Mouse (Mus musculus): ENCODE results near the gene Krt17. TPM values are rescaled to one million over a fixed set of nuclear protein-coding genes. Genes with fewer than 3 reads are reported as not detected.

Gene Krt17
- polyA plus RNA-seq, 1 experiment from 2014 or later = not detected

DNA sequence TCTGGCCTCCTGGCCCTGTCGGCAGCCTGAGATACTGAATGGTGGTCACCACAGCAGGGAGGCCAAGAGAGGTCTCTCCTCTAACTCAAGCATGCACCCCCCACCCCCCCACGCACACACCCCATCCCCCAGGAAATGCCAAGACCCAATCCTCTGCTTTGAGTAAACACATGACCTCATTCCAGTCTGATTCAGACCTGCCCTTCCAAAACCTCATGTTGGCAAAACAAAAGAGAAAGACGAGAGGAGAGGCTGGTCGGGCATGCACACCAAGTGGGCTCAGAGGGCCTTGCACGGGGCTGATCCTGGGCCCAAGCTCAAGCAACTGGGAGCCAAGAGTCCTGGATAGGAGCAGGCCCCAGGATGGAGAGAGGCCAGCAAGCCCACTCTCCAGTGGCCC, 29.4 kb upstream of the Krt17 start:
- no peaks in the 10 kb centered on the region for H3K9me3 ChIP-seq (ENCODE audit: control insufficient read depth, low read length)
- no peaks in the 10 kb centered on the region for H3K27me3 ChIP-seq (ENCODE audit: control insufficient read depth, insufficient read depth, low read length)
- H3K36me3 ChIP-seq (ENCODE audit: control insufficient read depth, insufficient read depth, low read length) = no peaks in the 10 kb centered on the region
- no peak overlapping the region for H3K4me3 ChIP-seq (ENCODE audit: low read depth, low read length)
- H3K27ac ChIP-seq (ENCODE audit: low read depth, low read length) = no peak overlapping the region
- DNase-seq (ENCODE audit: low spot score, missing footprints) = no peak
- no peak overlapping the region for H3K4me2 ChIP-seq
- H3K4me1 ChIP-seq (ENCODE audit: control insufficient read depth, insufficient read depth, low read length) = no peaks in the 10 kb centered on the region
- no peak for ATAC-seq (ENCODE audit: low FRiP score)
- H3K9ac ChIP-seq (ENCODE audit: low read length) = no peak overlapping the region
- 43% methylated on average over 5 of the region's 5 CpGs for WGBS

DNA sequence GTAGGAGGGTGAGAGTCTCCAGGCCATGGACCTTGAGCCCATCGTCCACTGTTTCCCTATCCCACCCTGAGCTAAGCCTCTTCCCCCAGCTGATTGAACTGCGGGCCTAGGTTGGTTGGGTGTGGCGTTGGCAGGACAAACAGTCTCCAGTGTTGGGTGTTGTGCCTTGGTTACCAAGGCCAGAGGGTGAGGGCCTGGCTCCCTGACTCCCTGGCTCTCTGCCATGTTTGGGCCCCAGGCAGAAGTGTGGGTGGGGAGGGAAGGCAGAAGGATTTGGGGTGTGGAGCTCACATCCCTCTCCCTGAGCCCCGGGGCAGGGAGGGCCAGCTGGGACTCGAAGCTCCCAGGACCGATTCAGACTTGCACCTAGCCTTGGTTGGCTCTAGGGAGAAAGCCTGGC, 28.1 kb upstream of the Krt17 start:
- H3K4me2 ChIP-seq = no peak overlapping the region
- 91% methylated on average over 6 of the region's 6 CpGs for WGBS
- H3K4me3 ChIP-seq (ENCODE audit: low read depth, low read length) = no peak overlapping the region
- H3K4me1 ChIP-seq (ENCODE audit: control insufficient read depth, insufficient read depth, low read length) = no peaks in the 10 kb centered on the region
- DNase-seq (ENCODE audit: low spot score, missing footprints) (no peak), ATAC-seq (ENCODE audit: low FRiP score) (no peak)
- no peaks in the 10 kb centered on the region for H3K36me3 ChIP-seq (ENCODE audit: control insufficient read depth, insufficient read depth, low read length)
- H3K27ac ChIP-seq (ENCODE audit: low read depth, low read length) = no peak overlapping the region
- no peaks in the 10 kb centered on the region for H3K27me3 ChIP-seq (ENCODE audit: control insufficient read depth, insufficient read depth, low read length)
- H3K9ac ChIP-seq (ENCODE audit: low read length) = no peak overlapping the region
- H3K9me3 ChIP-seq (ENCODE audit: control insufficient read depth, low read length) = no peaks in the 10 kb centered on the region

DNA sequence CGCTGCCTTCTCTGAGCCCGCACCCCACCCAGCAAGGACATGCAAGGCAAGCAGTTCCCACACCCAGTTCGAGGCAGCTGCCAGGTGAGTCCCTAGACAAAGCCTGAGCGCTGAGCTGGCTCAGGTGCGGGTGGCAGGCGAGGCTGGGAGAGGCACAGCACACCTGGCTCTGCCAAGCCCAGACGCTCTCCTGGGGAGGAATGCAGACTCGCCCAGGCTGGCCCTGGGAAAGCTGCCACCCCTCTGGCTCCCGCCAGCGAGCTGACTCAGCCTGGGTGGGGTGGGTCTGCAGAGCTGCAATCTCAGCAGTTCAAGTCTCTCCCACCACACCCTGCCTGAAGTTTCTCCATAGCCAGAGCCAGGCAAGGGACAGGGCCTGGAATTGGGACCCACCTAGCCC, 26.2 kb upstream of the Krt17 start:
- Histone ChIP-seq H3K4me1 (ENCODE audit: control insufficient read depth, insufficient read depth, low read length) (no peaks in the 10 kb centered on the region), H3K9me3 (ENCODE audit: control insufficient read depth, low read length) (no peaks in the 10 kb centered on the region), H3K9ac (ENCODE audit: low read length) (no peak overlapping the region), H3K36me3 (ENCODE audit: control insufficient read depth, insufficient read depth, low read length) (no peaks in the 10 kb centered on the region), H3K4me2 (no peak overlapping the region), H3K27me3 (ENCODE audit: control insufficient read depth, insufficient read depth, low read length) (no peaks in the 10 kb centered on the region), H3K27ac (ENCODE audit: low read depth, low read length) (no peak overlapping the region), H3K4me3 (ENCODE audit: low read depth, low read length) (no peak overlapping the region)
- ATAC-seq (ENCODE audit: low FRiP score) = no peak
- WGBS = 33% methylated on average over 10 of the region's 10 CpGs
- no peak for DNase-seq (ENCODE audit: low spot score, missing footprints)

DNA sequence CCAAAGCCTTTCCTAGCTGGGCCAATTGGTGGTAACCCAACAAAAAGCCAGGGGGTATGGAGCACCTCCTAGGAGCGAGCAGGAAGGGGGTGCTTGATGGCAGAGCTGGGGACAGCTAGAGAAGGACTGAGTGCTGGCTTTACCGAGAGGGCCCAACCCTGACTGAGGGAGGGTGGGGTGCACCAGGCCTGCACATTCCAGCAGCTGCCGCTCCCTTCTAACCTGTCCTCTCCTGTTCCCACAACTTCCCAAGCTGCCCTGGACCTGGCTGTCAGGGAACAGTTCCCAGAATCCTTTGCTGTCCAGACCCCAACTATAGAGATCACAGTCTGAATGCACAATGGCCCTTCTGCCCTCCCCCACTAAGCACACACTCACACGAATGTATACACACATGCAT, 24.2 kb upstream of the Krt17 start:
- H3K9ac ChIP-seq (ENCODE audit: low read length) = no peak overlapping the region
- H3K4me2 ChIP-seq = no peak overlapping the region
- WGBS = 86% methylated on average over 4 of the region's 4 CpGs
- H3K4me3 ChIP-seq (ENCODE audit: low read depth, low read length) = no peak overlapping the region
- no peak for ATAC-seq (ENCODE audit: low FRiP score)
- H3K27me3 ChIP-seq (ENCODE audit: control insufficient read depth, insufficient read depth, low read length) = no peaks in the 10 kb centered on the region
- no peak overlapping the region for H3K27ac ChIP-seq (ENCODE audit: low read depth, low read length)
- H3K4me1 ChIP-seq (ENCODE audit: control insufficient read depth, insufficient read depth, low read length) = no peaks in the 10 kb centered on the region
- H3K36me3 ChIP-seq (ENCODE audit: control insufficient read depth, insufficient read depth, low read length) = no peaks in the 10 kb centered on the region
- no peaks in the 10 kb centered on the region for H3K9me3 ChIP-seq (ENCODE audit: control insufficient read depth, low read length)
- no peak for DNase-seq (ENCODE audit: low spot score, missing footprints)

DNA sequence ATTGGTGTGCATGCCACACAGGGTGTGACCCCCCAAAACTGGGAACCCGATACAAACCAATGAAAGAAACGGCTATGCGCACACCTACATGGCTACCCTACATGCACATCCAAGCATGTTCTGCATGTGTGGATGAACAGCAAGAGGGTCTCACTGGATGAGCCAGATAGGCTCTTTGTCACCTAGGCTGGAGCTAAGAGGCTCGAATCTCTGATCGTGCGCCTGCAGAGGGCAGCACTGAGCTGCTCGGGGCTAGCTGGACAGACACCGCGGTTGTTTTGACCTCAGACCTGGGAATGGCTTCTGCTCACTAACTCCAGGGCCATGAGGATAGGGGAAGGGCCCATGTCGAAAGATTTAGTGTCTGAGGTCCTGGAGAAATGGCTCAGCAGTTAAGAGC, 21.7 kb upstream of the Krt17 start:
- WGBS = 25% methylated on average over 10 of the region's 10 CpGs
- no peaks in the 10 kb centered on the region for H3K4me1 ChIP-seq (ENCODE audit: control insufficient read depth, insufficient read depth, low read length)
- no peaks in the 10 kb centered on the region for H3K27me3 ChIP-seq (ENCODE audit: control insufficient read depth, insufficient read depth, low read length)
- H3K27ac ChIP-seq (ENCODE audit: low read depth, low read length) = no peak overlapping the region
- no peak overlapping the region for H3K9ac ChIP-seq (ENCODE audit: low read length)
- DNase-seq (ENCODE audit: low spot score, missing footprints) = peak; percentile 98
- H3K4me3 ChIP-seq (ENCODE audit: low read depth, low read length) = no peak overlapping the region
- no peaks in the 10 kb centered on the region for H3K36me3 ChIP-seq (ENCODE audit: control insufficient read depth, insufficient read depth, low read length)
- H3K9me3 ChIP-seq (ENCODE audit: control insufficient read depth, low read length) = no peaks in the 10 kb centered on the region
- ATAC-seq (ENCODE audit: low FRiP score) = peak; percentile 61
- no peak overlapping the region for H3K4me2 ChIP-seq

DNA sequence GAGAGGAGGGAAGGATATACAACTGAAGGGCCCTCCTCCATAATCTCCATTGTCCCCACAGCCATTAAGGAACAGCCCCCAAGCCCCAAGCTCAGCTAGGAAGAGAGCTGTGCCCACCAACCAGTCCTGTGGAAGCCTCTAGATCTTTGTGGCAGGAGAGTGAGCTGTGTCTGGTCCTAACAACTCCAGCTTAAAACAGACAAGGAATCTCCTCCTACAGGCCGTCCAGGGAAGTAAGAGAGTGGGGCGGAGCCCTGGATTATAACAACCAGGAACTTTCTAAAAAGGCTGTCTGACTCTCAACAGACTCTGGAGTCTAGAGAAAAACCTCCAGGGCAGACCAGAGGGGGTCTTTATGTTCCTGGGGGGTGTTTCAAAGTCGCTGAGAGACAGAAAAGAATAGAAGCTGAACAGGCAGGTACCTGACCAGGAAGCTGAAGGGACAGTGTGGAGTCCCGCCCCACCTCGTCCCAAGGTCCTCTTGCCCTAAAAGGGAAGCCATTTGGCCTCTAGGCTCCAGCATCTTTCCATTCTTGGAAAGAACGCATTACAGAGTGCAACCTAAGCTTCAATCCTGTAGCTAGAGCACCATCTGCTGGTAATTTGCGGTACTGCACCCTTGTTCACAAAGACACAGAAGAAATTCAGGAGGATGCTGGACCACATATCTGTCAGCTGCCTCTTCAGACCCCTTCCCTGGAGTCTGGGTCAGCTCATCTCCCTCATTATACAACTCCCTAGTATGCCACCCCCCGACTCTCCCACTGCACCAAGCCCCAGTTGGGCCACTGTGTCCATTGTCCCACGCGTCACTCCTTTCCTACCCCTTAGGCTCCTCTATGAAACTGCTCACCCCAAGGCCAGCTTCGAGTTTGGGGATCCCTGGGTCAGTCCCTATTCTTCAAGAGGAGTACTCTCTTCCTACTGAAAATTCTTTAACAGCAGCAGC, 21.0 kb upstream of the Krt17 start:
- no peak overlapping the region for H3K4me2 ChIP-seq
- no peaks in the 10 kb centered on the region for H3K27me3 ChIP-seq (ENCODE audit: control insufficient read depth, insufficient read depth, low read length)
- ATAC-seq (ENCODE audit: low FRiP score) (peak; percentile 58), DNase-seq (ENCODE audit: low spot score, missing footprints) (peak; percentile 100)
- no peaks in the 10 kb centered on the region for H3K9me3 ChIP-seq (ENCODE audit: control insufficient read depth, low read length)
- H3K4me3 ChIP-seq (ENCODE audit: low read depth, low read length) = no peak overlapping the region
- no peaks in the 10 kb centered on the region for H3K4me1 ChIP-seq (ENCODE audit: control insufficient read depth, insufficient read depth, low read length)
- no peak overlapping the region for H3K9ac ChIP-seq (ENCODE audit: low read length)
- 21% methylated on average over 11 of the region's 11 CpGs for WGBS
- no peak overlapping the region for H3K27ac ChIP-seq (ENCODE audit: low read depth, low read length)
- H3K36me3 ChIP-seq (ENCODE audit: control insufficient read depth, insufficient read depth, low read length) = no peaks in the 10 kb centered on the region

DNA sequence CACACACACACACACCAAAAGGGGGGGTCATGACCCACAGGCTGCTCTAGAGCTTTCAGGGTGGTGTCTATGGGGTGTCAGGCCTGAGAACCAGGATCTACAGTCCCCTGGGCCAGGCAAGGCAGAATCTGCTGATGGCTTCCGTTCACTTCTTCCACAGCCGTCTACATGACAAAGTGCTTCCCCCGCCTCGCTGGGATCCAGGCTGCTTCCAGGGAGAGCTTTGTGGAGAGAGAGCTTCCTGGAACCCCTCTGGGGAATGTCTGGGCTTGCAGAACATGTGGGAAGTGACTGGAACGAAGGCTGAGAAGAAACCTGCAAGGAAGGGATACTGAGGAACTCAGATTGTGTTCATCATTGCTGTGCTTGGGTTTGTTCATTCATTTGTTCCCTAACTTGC, 17.9 kb upstream of the Krt17 start:
- Histone ChIP-seq H3K9me3 (ENCODE audit: control insufficient read depth, low read length) (no peaks in the 10 kb centered on the region), H3K27ac (ENCODE audit: low read depth, low read length) (no peak overlapping the region), H3K4me2 (no peak overlapping the region), H3K36me3 (ENCODE audit: control insufficient read depth, insufficient read depth, low read length) (no peaks in the 10 kb centered on the region), H3K4me1 (ENCODE audit: control insufficient read depth, insufficient read depth, low read length) (no peaks in the 10 kb centered on the region), H3K4me3 (ENCODE audit: low read depth, low read length) (no peak overlapping the region), H3K27me3 (ENCODE audit: control insufficient read depth, insufficient read depth, low read length) (no peaks in the 10 kb centered on the region), H3K9ac (ENCODE audit: low read length) (no peak overlapping the region)
- DNase-seq (ENCODE audit: low spot score, missing footprints) = no peak
- ATAC-seq (ENCODE audit: low FRiP score) = no peak
- 74% methylated on average over 5 of the region's 5 CpGs for WGBS

DNA sequence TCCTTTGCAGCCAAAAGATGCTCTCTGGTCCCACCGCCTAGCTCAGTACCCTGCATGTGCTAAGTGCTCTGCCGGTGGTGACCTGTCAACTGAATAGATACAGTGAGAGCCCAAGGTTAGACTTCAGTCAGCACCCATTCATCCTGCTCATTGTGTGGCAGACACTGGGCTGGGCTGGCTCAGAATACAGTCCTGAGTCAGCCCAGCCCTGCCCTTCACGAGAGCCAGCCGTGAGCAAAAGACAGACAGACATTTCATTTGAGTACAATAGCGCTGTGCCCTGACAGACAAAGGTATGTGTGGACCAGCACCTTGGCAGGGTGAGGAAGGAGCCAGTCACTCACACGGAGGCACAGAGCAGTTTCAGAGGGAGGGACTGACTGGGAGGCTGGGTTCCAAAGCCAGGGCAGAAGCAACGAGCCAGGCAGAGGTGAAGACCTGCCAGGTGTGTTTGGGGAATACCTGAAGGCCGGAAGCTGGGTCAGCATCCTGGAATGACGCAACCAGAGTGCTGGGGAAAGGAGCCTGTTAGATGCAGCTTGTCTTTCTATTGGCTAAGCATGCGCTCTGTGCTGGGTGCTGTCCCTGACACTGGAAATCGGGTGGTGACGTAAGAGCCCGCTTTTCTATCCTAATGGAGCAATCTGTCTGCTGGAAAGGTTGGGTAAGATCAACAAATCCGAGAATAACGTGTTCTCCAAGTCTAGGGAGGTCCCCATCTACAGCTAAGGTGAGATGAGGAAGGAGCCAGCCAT, 17.1 kb upstream of the Krt17 start:
- 74% methylated on average over 15 of the region's 15 CpGs for WGBS
- DNase-seq (ENCODE audit: low spot score, missing footprints) = no peak
- no peak overlapping the region for H3K27ac ChIP-seq (ENCODE audit: low read depth, low read length)
- H3K9me3 ChIP-seq (ENCODE audit: control insufficient read depth, low read length) = no peaks in the 10 kb centered on the region
- ATAC-seq (ENCODE audit: low FRiP score) = no peak
- H3K4me2 ChIP-seq = no peak overlapping the region
- no peaks in the 10 kb centered on the region for H3K36me3 ChIP-seq (ENCODE audit: control insufficient read depth, insufficient read depth, low read length)
- no peaks in the 10 kb centered on the region for H3K4me1 ChIP-seq (ENCODE audit: control insufficient read depth, insufficient read depth, low read length)
- H3K4me3 ChIP-seq (ENCODE audit: low read depth, low read length) = no peak overlapping the region
- no peak overlapping the region for H3K9ac ChIP-seq (ENCODE audit: low read length)
- H3K27me3 ChIP-seq (ENCODE audit: control insufficient read depth, insufficient read depth, low read length) = no peaks in the 10 kb centered on the region

DNA sequence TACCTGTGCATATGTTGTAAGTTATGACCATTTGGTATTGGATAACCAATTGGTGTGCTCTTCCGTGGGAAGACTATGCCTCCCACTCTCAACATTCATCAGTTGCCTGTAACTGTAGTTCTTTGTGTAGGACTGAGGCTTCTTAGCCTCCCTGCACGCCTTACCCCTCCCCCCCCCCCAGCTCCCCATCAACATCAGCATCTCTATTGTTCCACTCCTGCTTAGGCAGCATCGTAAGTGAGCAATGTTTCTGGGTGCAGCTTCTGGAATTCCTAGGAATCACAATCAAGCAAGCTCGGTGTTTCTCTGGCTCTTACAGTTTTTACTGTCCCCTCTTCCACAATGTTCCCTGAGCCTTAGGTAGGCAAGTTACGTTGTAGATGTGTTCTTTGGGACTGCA, 14.6 kb upstream of the Krt17 start:
- ATAC-seq (ENCODE audit: low FRiP score) (no peak), DNase-seq (ENCODE audit: low spot score, missing footprints) (no peak)
- 45% methylated on average over 5 of the region's 5 CpGs for WGBS
- no peak overlapping the region for H3K4me3 ChIP-seq (ENCODE audit: low read depth, low read length)
- no peak overlapping the region for H3K9ac ChIP-seq (ENCODE audit: low read length)
- no peaks in the 10 kb centered on the region for H3K27me3 ChIP-seq (ENCODE audit: control insufficient read depth, insufficient read depth, low read length)
- no peaks in the 10 kb centered on the region for H3K36me3 ChIP-seq (ENCODE audit: control insufficient read depth, insufficient read depth, low read length)
- no peaks in the 10 kb centered on the region for H3K4me1 ChIP-seq (ENCODE audit: control insufficient read depth, insufficient read depth, low read length)
- H3K27ac ChIP-seq (ENCODE audit: low read depth, low read length) = no peak overlapping the region
- H3K9me3 ChIP-seq (ENCODE audit: control insufficient read depth, low read length) = no peaks in the 10 kb centered on the region
- no peak overlapping the region for H3K4me2 ChIP-seq
